Mouse (Mus musculus) midbrain, embryonic 14.5 days (tissue): ENCODE measurements around the gene Hunk. TPM values are rescaled to one million over a fixed set of nuclear protein-coding genes. Genes with fewer than 3 reads are reported as not detected.

Experiments
- ATAC-seq: fragments of 200-750 bp; cut with Nextera tagmentation; 2 replicates; pipeline ENCODE4 v1.8.0; 2017; ENCODE audit warnings: moderate number of reproducible peaks, moderate library complexity; ENCODE audit not compliant: low FRiP score, low TSS enrichment
- DNase-seq: peaks from one replicate; pipeline ENCODE4 v3.0.0-alpha.2; 2015
- H3K27ac ChIP-seq: fragments of 300-500 bp; sonication (generic); replicated peaks from 2 replicates; pipeline ENCODE4 v1.5.1; 2014; ENCODE audit warnings: mild to moderate bottlenecking, low read depth, low read length, moderate library complexity
- H3K27me3 ChIP-seq: fragments of 300-500 bp; sonication (generic); 2 replicates; pipeline ENCODE4 v1.6.1; 2014; ENCODE audit warnings: low read length, control low read depth, mixed read lengths; ENCODE audit not compliant: control insufficient read depth, insufficient read depth
- H3K36me3 ChIP-seq: fragments of 300-500 bp; sonication (generic); 2 replicates; pipeline ENCODE4 v1.6.1; 2014; ENCODE audit warnings: low read length, control low read depth; ENCODE audit not compliant: control insufficient read depth, insufficient read depth
- H3K4me1 ChIP-seq: fragments of 300-500 bp; sonication (generic); 2 replicates; pipeline ENCODE4 v1.6.1; 2014; ENCODE audit warnings: mild to moderate bottlenecking, antibody characterized with exemption, low read length, control low read depth; ENCODE audit not compliant: control insufficient read depth, insufficient read depth
- H3K4me2 ChIP-seq: fragments of 300-500 bp; sonication (generic); 2 replicates; pipeline ENCODE4 v1.6.1; 2014; ENCODE audit warnings: mild to moderate bottlenecking, low read length, moderate library complexity
- H3K4me3 ChIP-seq: fragments of 300-500 bp; sonication (generic); replicated peaks from 2 replicates; pipeline ENCODE4 v1.5.1; 2014; ENCODE audit warnings: low read depth, low read length
- H3K9ac ChIP-seq: fragments of 300-500 bp; sonication (generic); replicated peaks from 2 replicates; pipeline ENCODE4 v1.6.1; 2014; ENCODE audit warnings: mild to moderate bottlenecking, low read length, moderate library complexity
- H3K9me3 ChIP-seq: fragments of 300-500 bp; sonication (generic); 2 replicates; pipeline ENCODE4 v1.6.1; 2016; ENCODE audit warnings: low read length, control low read depth, mixed read lengths; ENCODE audit not compliant: control insufficient read depth
- WGBS: fragments of 180-500 bp; shearing (Covaris S2); extraction: QIAGEN DNeasy Blood & Tissue Kit; methylation state at CpG from one replicate; pipeline ENCODE4 v1.1.7; 2014; 5-methylcytosine and 5-hydroxymethylcytosine counted together
- polyA plus RNA-seq: library from polyadenylated mRNA; unstranded; fragments of >200 nt; fragmentation: Nextera tagmentation; extraction: Ambion mirVana; gene quantifications from 2 replicates; pipeline ENCODE4 v1.2.1, GENCODE M21; 2014

Gene Hunk
- polyA plus RNA-seq, 1 experiment from 2014 or later = 8.7 TPM

DNA sequence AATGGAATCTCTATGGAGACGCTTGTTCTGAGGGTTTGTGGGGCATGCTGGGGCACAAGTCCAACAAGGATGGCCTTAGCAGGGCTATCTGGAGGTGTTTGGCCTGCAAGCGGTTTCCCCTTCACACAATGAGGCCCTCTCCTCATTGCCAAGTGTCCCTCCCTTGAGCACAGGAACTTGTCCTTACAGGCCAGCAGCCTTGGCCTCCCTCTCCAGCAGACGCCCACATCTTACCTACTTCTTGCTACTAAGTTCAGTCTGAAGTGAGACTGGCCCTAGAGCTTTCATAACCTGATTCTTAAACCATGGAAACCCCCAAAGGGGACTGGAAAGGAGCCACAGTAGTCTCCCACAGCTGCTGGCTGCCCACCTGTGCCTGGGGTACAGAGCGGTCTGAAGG, 104.3 kb downstream of the Hunk start:
- WGBS = 86% methylated on average over 4 of the region's 4 CpGs
- no peak overlapping the region for H3K4me3 ChIP-seq
- no peaks in the 10 kb centered on the region for H3K9me3 ChIP-seq
- peaks cover 9% of the 10 kb centered on the region; the same call in 1 of the 2 replicates for H3K4me1 ChIP-seq
- no peak overlapping the region for H3K9ac ChIP-seq
- H3K27ac ChIP-seq = no peak overlapping the region
- DNase-seq (no peak), ATAC-seq (no peak)
- no peak overlapping the region for H3K4me2 ChIP-seq
- peaks cover 26% of the 10 kb centered on the region for H3K36me3 ChIP-seq
- H3K27me3 ChIP-seq = no peaks in the 10 kb centered on the region

DNA sequence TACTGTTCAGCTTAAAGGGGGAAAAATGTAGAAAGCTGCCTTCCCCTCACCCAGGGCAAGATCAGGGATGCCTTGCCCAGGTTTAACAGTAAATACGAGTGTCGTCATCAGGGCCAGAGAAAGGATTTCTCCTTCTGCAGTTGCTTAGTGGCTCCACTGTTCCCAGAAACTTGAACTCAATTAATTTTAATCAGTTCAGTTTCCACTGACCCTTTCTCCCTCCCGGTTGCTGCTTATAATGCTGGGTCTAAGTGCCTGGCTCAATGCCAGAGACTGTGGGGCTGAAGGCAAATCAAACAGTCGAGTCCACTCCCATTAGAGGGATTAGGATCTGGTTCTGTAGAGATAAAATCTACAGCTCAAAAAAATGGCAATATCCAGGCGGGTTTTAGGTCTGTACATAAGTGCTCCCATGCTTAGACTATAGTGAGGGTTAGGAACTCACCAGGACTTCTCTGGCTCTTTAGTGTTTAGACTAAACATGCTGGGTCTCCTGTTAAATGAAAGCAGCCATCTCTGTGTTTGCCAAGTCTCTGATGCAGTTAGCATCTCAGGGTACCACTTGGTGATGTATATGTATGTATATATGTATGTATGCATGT, 106.2 kb downstream of the Hunk start:
- H3K9ac ChIP-seq = no peak overlapping the region
- H3K4me1 ChIP-seq = peaks cover 9% of the 10 kb centered on the region; the same call in 1 of the 2 replicates
- 35% methylated on average over 5 of the region's 5 CpGs for WGBS
- DNase-seq (peak; percentile 78), ATAC-seq (peak; percentile 29; the same call in 1 of the 2 replicates)
- H3K9me3 ChIP-seq = no peaks in the 10 kb centered on the region
- no peaks in the 10 kb centered on the region for H3K27me3 ChIP-seq
- no peak overlapping the region for H3K27ac ChIP-seq
- no peak overlapping the region for H3K4me2 ChIP-seq
- H3K4me3 ChIP-seq = no peak overlapping the region
- H3K36me3 ChIP-seq = peaks cover 34% of the 10 kb centered on the region

GRCm38 (mm10) chr16:90496930-90497329, 111.1 kb downstream of the Hunk start:
- no peak overlapping the region for H3K27ac ChIP-seq
- 38% methylated on average over 11 of the region's 11 CpGs for WGBS
- peaks cover 31% of the 10 kb centered on the region for H3K36me3 ChIP-seq
- no peaks in the 10 kb centered on the region for H3K27me3 ChIP-seq
- no peak overlapping the region for H3K4me2 ChIP-seq
- no peaks in the 10 kb centered on the region for H3K9me3 ChIP-seq
- no peak for ATAC-seq
- DNase-seq = no peak
- no peak overlapping the region for H3K9ac ChIP-seq
- peaks cover 5% of the 10 kb centered on the region; the same call in 1 of the 2 replicates for H3K4me1 ChIP-seq
- no peak overlapping the region for H3K4me3 ChIP-seq

DNA sequence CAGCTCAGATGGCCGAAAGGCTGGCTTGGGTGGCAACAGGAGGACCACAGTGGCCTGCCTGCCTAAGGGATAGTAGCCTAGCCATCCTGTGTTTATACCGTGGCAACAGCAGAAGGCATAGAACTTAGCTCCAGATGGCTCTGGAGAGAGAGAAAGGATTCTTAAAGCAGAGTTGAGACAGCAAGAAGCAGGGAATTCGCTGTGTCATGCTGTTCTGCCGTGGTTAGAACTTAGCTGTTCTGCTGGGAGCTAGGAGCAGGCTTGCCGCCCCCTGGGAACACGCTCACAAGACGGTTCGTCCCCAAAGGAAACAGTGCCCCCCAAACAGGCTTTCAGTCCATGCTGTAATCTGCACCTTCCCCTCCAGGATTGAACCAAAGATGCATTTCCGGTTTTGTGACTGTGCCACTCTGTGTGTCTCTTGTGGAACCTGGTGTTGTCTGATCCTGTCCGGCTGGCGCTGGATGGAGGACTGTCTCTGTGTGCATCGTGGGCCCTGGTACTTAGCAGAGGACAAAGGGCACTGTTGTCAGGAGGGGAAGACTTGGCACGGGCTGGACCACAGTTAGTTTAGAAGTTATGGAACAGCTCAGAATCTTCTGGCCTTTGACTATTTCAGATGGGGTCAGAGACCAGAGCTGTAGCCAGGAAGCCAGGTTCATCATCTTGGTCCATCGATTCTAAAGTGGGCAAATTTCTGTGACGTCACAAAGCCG, 112.1 kb downstream of the Hunk start:
- H3K9me3 ChIP-seq = no peaks in the 10 kb centered on the region
- H3K9ac ChIP-seq = no peak overlapping the region
- WGBS = 90% methylated on average over 16 of the region's 16 CpGs
- peaks cover 31% of the 10 kb centered on the region for H3K36me3 ChIP-seq
- no peak overlapping the region for H3K27ac ChIP-seq
- no peaks in the 10 kb centered on the region for H3K4me1 ChIP-seq
- no peak overlapping the region for H3K4me2 ChIP-seq
- no peak for DNase-seq
- no peaks in the 10 kb centered on the region for H3K27me3 ChIP-seq
- ATAC-seq = no peak
- H3K4me3 ChIP-seq = no peak overlapping the region

DNA sequence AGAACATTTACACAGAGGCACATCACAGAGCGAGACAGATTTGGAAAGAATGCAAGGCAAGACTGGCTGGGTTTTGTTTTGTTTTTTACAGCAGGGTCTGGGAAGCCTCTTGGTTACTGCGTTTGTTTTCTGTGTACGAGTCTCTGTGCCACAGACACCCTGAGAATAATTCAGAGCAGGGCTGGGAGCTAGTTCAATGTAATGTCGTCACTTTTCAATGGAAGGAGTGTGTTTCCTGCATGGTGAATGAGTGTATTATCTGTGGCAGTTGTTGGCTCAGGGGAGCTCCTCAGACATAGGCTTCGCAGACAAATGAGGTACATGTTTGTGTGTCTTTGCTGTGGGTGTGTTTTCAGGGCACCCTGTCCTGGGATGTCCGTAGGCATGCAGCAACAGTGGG, 115.0 kb downstream of the Hunk start:
- Histone ChIP-seq H3K27me3 (no peaks in the 10 kb centered on the region), H3K9me3 (no peaks in the 10 kb centered on the region), H3K4me1 (no peaks in the 10 kb centered on the region), H3K9ac (no peak overlapping the region), H3K4me2 (no peak overlapping the region), H3K4me3 (no peak overlapping the region), H3K27ac (peak overlapping the region; percentile 41; the same call in 1 of the 2 replicates), H3K36me3 (peaks cover 17% of the 10 kb centered on the region)
- WGBS = 60% methylated on average over 6 of the region's 6 CpGs
- peak; percentile 17; the same call in 1 of the 2 replicates for ATAC-seq
- DNase-seq = no peak

- H3K9me3 ChIP-seq = no peaks in the 10 kb centered on the region
Measured at GRCm38 (mm10) chr16:90505252-90505651, 119.4 kb downstream of the Hunk start.

GRCm38 (mm10) chr16:90505680-90506079, 119.9 kb downstream of the Hunk start:
- H3K27me3 ChIP-seq = no peaks in the 10 kb centered on the region
- H3K9me3 ChIP-seq = no peaks in the 10 kb centered on the region
- DNase-seq = no peak
- no peak overlapping the region for H3K9ac ChIP-seq
- no peak overlapping the region for H3K27ac ChIP-seq
- no peaks in the 10 kb centered on the region for H3K36me3 ChIP-seq
- H3K4me3 ChIP-seq = no peak overlapping the region
- H3K4me1 ChIP-seq = no peaks in the 10 kb centered on the region
- 94% methylated on average over 2 of the region's 2 CpGs for WGBS
- ATAC-seq = no peak
- no peak overlapping the region for H3K4me2 ChIP-seq

More at GRCm38 (mm10) chr16:90505252-90505651, 119.4 kb downstream of the Hunk start:
- Histone ChIP-seq H3K27ac (no peak overlapping the region), H3K9ac (no peak overlapping the region), H3K4me2 (no peak overlapping the region), H3K4me3 (no peak overlapping the region), H3K4me1 (no peaks in the 10 kb centered on the region), H3K36me3 (0 out of 2 replicates have a peak, but pooled peaks cover 1% of the 10 kb centered on the region), H3K27me3 (no peaks in the 10 kb centered on the region)
- no peak for ATAC-seq
- WGBS = 73% methylated on average over 10 of the region's 10 CpGs
- DNase-seq = no peak

- H3K4me3 ChIP-seq = no peak overlapping the region
- no peaks in the 10 kb centered on the region for H3K4me1 ChIP-seq
- H3K4me2 ChIP-seq = no peak overlapping the region
- H3K27ac ChIP-seq = no peak overlapping the region
- H3K9ac ChIP-seq = no peak overlapping the region
- no peaks in the 10 kb centered on the region for H3K36me3 ChIP-seq
- DNase-seq (no peak), ATAC-seq (no peak)
- no peaks in the 10 kb centered on the region for H3K27me3 ChIP-seq
- 95% methylated on average over 19 of the region's 19 CpGs for WGBS
- no peaks in the 10 kb centered on the region for H3K9me3 ChIP-seq
Measured at GRCm38 (mm10) chr16:90511551-90512296, 125.9 kb downstream of the Hunk start.
